Mouse (Mus musculus): ENCODE measurements at regions not wholly inside any gene's neighbourhood (a gene's known extent, or its start where the extent isn't known, plus 50 kb on each side); places are given as distances from the start of the nearest gene placed in this dataset. TPM values are rescaled to one million over a fixed set of nuclear protein-coding genes. Genes with fewer than 3 reads are reported as not detected.
A peak's percentile ranks its signal among the peaks of the same experiment; 100 is the strongest.

GRCm38 (mm10) chr4:152663069-152663468, 185.4 kb upstream of the Kcnab2 start:
- no peak for DNase-seq (ENCODE audit: low spot score in 2 of 2)

- DNase-seq (ENCODE audit: low spot score in 2 of 2): no peak
Measured at GRCm38 (mm10) chr4:152662439-152662838, 184.8 kb upstream of the Kcnab2 start.

GRCm38 (mm10) chr4:152650198-152650597, 172.5 kb upstream of the Kcnab2 start:
- no peak for DNase-seq (ENCODE audit: low spot score in 2 of 2)

- DNase-seq (ENCODE audit: low spot score in 2 of 2): no peak
Measured at GRCm38 (mm10) chr4:152647620-152648019, 169.9 kb upstream of the Kcnab2 start.

- DNase-seq (ENCODE audit: low spot score in 2 of 2): no peak
Measured at GRCm38 (mm10) chr4:152647084-152647483, 169.4 kb upstream of the Kcnab2 start.

- DNase-seq (ENCODE audit: low spot score in 2 of 2): no peak
Measured at GRCm38 (mm10) chr4:152637088-152637487, 159.4 kb upstream of the Kcnab2 start.

GRCm38 (mm10) chr4:152633896-152634295, 156.2 kb upstream of the Kcnab2 start:
- no peak for DNase-seq (ENCODE audit: low spot score in 2 of 2)

GRCm38 (mm10) chr4:152628111-152628510, 150.4 kb upstream of the Kcnab2 start:
- DNase-seq (ENCODE audit: low spot score in 2 of 2): no peak

- DNase-seq (ENCODE audit: low spot score in 2 of 2): peak in 1 of 2 experiments; percentile 58
Measured at GRCm38 (mm10) chr4:152625032-152626003, 147.6 kb upstream of the Kcnab2 start.

- DNase-seq (ENCODE audit: low spot score in 2 of 2): no peak
Measured at GRCm38 (mm10) chr4:152622022-152622777, 144.5 kb upstream of the Kcnab2 start.

GRCm38 (mm10) chr4:152617636-152618035, 140.0 kb upstream of the Kcnab2 start:
- no peak for DNase-seq (ENCODE audit: low spot score in 2 of 2)

- DNase-seq (ENCODE audit: low spot score in 2 of 2): no peak
Measured at GRCm38 (mm10) chr4:152615155-152615554, 137.5 kb upstream of the Kcnab2 start.

GRCm38 (mm10) chr4:152614356-152615100, 136.9 kb upstream of the Kcnab2 start:
- DNase-seq (ENCODE audit: low spot score in 2 of 2): no peak

Small RNAs in the stretch of these regions (microRNA-seq; reads per million reads assigned to microRNA genes)
- not detected for gene Gm25779
